Mouse (Mus musculus): Measurements from ENCODE around the gene Kat2b.

- TF ChIP-seq CTCF (IDR thresholded peaks at IDR 0.05; ENCODE audit: insufficient read depth, low read length) (no peak), POLR2A (IDR thresholded peaks at IDR 0.05; ENCODE audit: borderline replicate concordance, extremely low read depth, low read depth, low read length) (no peak)
Observed at GRCm38 (mm10) chr17:53532425-53532824, 34.2 kb upstream of the Kat2b start.

All from lung, adult 2 months (tissue).